ENCODE assay signal across 8 mouse cellular contexts in genomic region chr13:101690167-101690566, GRCm38 (mm10).
DNase-seq lines count a peak whose midpoint lies in the region; ATAC-seq lines count a peak whose summit lies in the region.

No protein-coding gene starts in this region.

- no peak overlapping the region for H3K9ac ChIP-seq in heart, embryonic 11.5 days (ENCODE audit: low read depth, low read length)
- no peak overlapping the region for H3K9ac ChIP-seq in forebrain, embryonic 16.5 days (replicated peaks; ENCODE audit: low read depth, low read length)

- H3K27ac ChIP-seq in heart, embryonic 11.5 days (ENCODE audit: low read depth, low read length), result no peak overlapping the region
- no peak overlapping the region for H3K27ac ChIP-seq in forebrain, embryonic 16.5 days (ENCODE audit: low read length)

- WGBS in heart, embryonic 11.5 days (ENCODE audit: insufficient replicate concordance), result 69% methylated on average over 6 of the region's 6 CpGs
- WGBS in forebrain, embryonic 16.5 days, result 57% methylated on average over 6 of the region's 6 CpGs

- no peaks in the 10 kb centered on the region for H3K27me3 ChIP-seq in heart, embryonic 11.5 days (ENCODE audit: control insufficient read depth, insufficient read depth, low read length)
- H3K27me3 ChIP-seq in forebrain, embryonic 16.5 days (replicated peaks; ENCODE audit: control insufficient read depth, insufficient read depth, low read length), result no peaks in the 10 kb centered on the region

- H3K4me2 ChIP-seq in heart, embryonic 11.5 days, result no peak overlapping the region
- H3K4me2 ChIP-seq in forebrain, embryonic 16.5 days (ENCODE audit: low read length), result no peak overlapping the region

- no peak overlapping the region for H3K4me3 ChIP-seq in heart, embryonic 11.5 days (ENCODE audit: low read depth, low read length)
- no peak overlapping the region for H3K4me3 ChIP-seq in forebrain, embryonic 16.5 days (replicated peaks; ENCODE audit: low read length)

- peaks cover 19% of the 10 kb centered on the region for H3K36me3 ChIP-seq in heart, embryonic 11.5 days (ENCODE audit: control insufficient read depth, insufficient read depth, low read length)
- H3K36me3 ChIP-seq in forebrain, embryonic 16.5 days (ENCODE audit: control insufficient read depth, insufficient read depth), result peaks cover 17% of the 10 kb centered on the region

- no peak for ATAC-seq in heart, embryonic 11.5 days (replicated peaks; ENCODE audit: insufficient number of reproducible peaks, low FRiP score, low TSS enrichment)
- no peak for ATAC-seq in inflammation-experienced regulatory T-cells, adult 6 months
- ATAC-seq in forebrain, embryonic 16.5 days, result no peak

- H3K9me3 ChIP-seq in heart, embryonic 11.5 days (replicated peaks; ENCODE audit: control insufficient read depth, low read length), result no peaks in the 10 kb centered on the region
- no peaks in the 10 kb centered on the region for H3K9me3 ChIP-seq in forebrain, embryonic 16.5 days (ENCODE audit: control insufficient read depth, low read length)

- DNase-seq in heart, adult 11 months, result peak; percentile 95
- DNase-seq in MN1 (ENCODE audit: low spot score), result peak; percentile 30
- DNase-seq in cerebellum, postnatal 25 days, result peak; percentile 64 to 68
- peak; percentile 30 to 49 for DNase-seq in kidney, postnatal 36 days
- DNase-seq in layer of hippocampus, postnatal 36 days, result no peak

- peaks cover 13% of the 10 kb centered on the region for H3K4me1 ChIP-seq in heart, embryonic 11.5 days (ENCODE audit: control insufficient read depth, insufficient read depth, low read length)
- peaks cover 36% of the 10 kb centered on the region for H3K4me1 ChIP-seq in forebrain, embryonic 16.5 days (replicated peaks; ENCODE audit: control insufficient read depth, insufficient read depth, low read length)

Comparison
In these comparisons a context has a peak if more than half of its experiments do, and no peak if none do; other contexts are left out.
1. DNase-seq: peak in heart, adult 11 months (single experiment), MN1 (single experiment), cerebellum, postnatal 25 days (2 of 2) and kidney, postnatal 36 days (2 of 2); none in layer of hippocampus, postnatal 36 days (0 of 2).